Mouse (Mus musculus): ENCODE results near the gene Kpna4. TPM values are rescaled to one million over a fixed set of nuclear protein-coding genes. Genes with fewer than 3 reads are reported as not detected.

The Kpna4 gene
- polyA plus RNA-seq, 1 experiment from 2014 or later = 34.8 TPM

GRCm38 (mm10) chr3:69060672-69061071, 66.2 kb downstream of the Kpna4 start:
- no peak for DNase-seq (ENCODE audit: low spot score)
- Histone ChIP-seq H3K27ac (no peak overlapping the region), H3K27me3 (ENCODE audit: insufficient read depth, poor library complexity, severe bottlenecking) (no peaks in the 10 kb centered on the region), H3K4me1 (no peaks in the 10 kb centered on the region), H3K9me3 (no peaks in the 10 kb centered on the region), H3K4me3 (no peak overlapping the region), H3K36me3 (no peaks in the 10 kb centered on the region)
- 96% methylated on average over 4 of the region's 4 CpGs for WGBS

- DNase-seq (ENCODE audit: low spot score) = no peak
- no peak overlapping the region for H3K4me3 ChIP-seq
- no peaks in the 10 kb centered on the region for H3K9me3 ChIP-seq
- 82% methylated on average over 3 of the region's 3 CpGs for WGBS
- no peaks in the 10 kb centered on the region for H3K36me3 ChIP-seq
- no peaks in the 10 kb centered on the region for H3K27me3 ChIP-seq (ENCODE audit: insufficient read depth, poor library complexity, severe bottlenecking)
- H3K27ac ChIP-seq = peak overlapping the region; percentile 59; the same call in 1 of the 2 replicates
- no peaks in the 10 kb centered on the region for H3K4me1 ChIP-seq
Measured at GRCm38 (mm10) chr3:69055871-69056270, 71.0 kb downstream of the Kpna4 start.

- no peaks in the 10 kb centered on the region for H3K9me3 ChIP-seq
- no peaks in the 10 kb centered on the region for H3K27me3 ChIP-seq (ENCODE audit: insufficient read depth, poor library complexity, severe bottlenecking)
- DNase-seq (ENCODE audit: low spot score) = peak; percentile 94
- 70% methylated on average over 7 of the region's 7 CpGs for WGBS
- H3K27ac ChIP-seq = 0 out of 2 replicates have a peak overlapping the region, but pooled peaks have one; percentile 2
- H3K36me3 ChIP-seq = no peaks in the 10 kb centered on the region
- no peak overlapping the region for H3K4me3 ChIP-seq
- no peaks in the 10 kb centered on the region for H3K4me1 ChIP-seq
Measured at GRCm38 (mm10) chr3:69054760-69055432, 72.0 kb downstream of the Kpna4 start.

- H3K36me3 ChIP-seq = no peaks in the 10 kb centered on the region
- WGBS = 89% methylated on average over 11 of the region's 11 CpGs
- H3K27me3 ChIP-seq (ENCODE audit: insufficient read depth, poor library complexity, severe bottlenecking) = no peaks in the 10 kb centered on the region
Measured at GRCm38 (mm10) chr3:69051894-69052293, 75.0 kb downstream of the Kpna4 start.

GRCm38 (mm10) chr3:69049011-69049410, 77.9 kb downstream of the Kpna4 start:
- DNase-seq (ENCODE audit: low spot score) = no peak
- no peak overlapping the region for H3K27ac ChIP-seq
- H3K36me3 ChIP-seq = no peaks in the 10 kb centered on the region
- H3K4me1 ChIP-seq = peaks cover 15% of the 10 kb centered on the region
- H3K4me3 ChIP-seq = no peak overlapping the region
- no peaks in the 10 kb centered on the region for H3K9me3 ChIP-seq
- no peaks in the 10 kb centered on the region for H3K27me3 ChIP-seq (ENCODE audit: insufficient read depth, poor library complexity, severe bottlenecking)
- WGBS = 87% methylated on average over 6 of the region's 6 CpGs

More at GRCm38 (mm10) chr3:69051894-69052293, 75.0 kb downstream of the Kpna4 start:
- Histone ChIP-seq H3K4me1 (no peaks in the 10 kb centered on the region), H3K9me3 (no peaks in the 10 kb centered on the region), H3K27ac (no peak overlapping the region), H3K4me3 (no peak overlapping the region)
- DNase-seq (ENCODE audit: low spot score) = no peak

- Histone ChIP-seq H3K27ac (no peak overlapping the region), H3K4me1 (peaks cover 17% of the 10 kb centered on the region), H3K9me3 (no peaks in the 10 kb centered on the region), H3K36me3 (0 out of 2 replicates have a peak, but pooled peaks cover 6% of the 10 kb centered on the region), H3K4me3 (no peak overlapping the region), H3K27me3 (ENCODE audit: insufficient read depth, poor library complexity, severe bottlenecking) (no peaks in the 10 kb centered on the region)
- WGBS = 81% methylated on average over 4 of the region's 4 CpGs
- DNase-seq (ENCODE audit: low spot score) = no peak
Measured at GRCm38 (mm10) chr3:69047684-69048083, 79.2 kb downstream of the Kpna4 start.

GRCm38 (mm10) chr3:69046509-69046908, 80.4 kb downstream of the Kpna4 start:
- no peak for DNase-seq (ENCODE audit: low spot score)
- Histone ChIP-seq H3K27ac (peak overlapping the region; percentile 69), H3K4me1 (peaks cover 21% of the 10 kb centered on the region), H3K9me3 (no peaks in the 10 kb centered on the region), H3K27me3 (ENCODE audit: insufficient read depth, poor library complexity, severe bottlenecking) (no peaks in the 10 kb centered on the region), H3K4me3 (no peak overlapping the region), H3K36me3 (peaks cover 12% of the 10 kb centered on the region)
- 20% methylated on average over 4 of the region's 4 CpGs for WGBS

GRCm38 (mm10) chr3:69045750-69046149, 81.2 kb downstream of the Kpna4 start:
- H3K27me3 ChIP-seq (ENCODE audit: insufficient read depth, poor library complexity, severe bottlenecking) = no peaks in the 10 kb centered on the region
- no peaks in the 10 kb centered on the region for H3K9me3 ChIP-seq
- peaks cover 19% of the 10 kb centered on the region for H3K36me3 ChIP-seq
- no peak for DNase-seq (ENCODE audit: low spot score)
- H3K4me3 ChIP-seq = peak overlapping the region; percentile 93
- peak overlapping the region; percentile 100 for H3K27ac ChIP-seq
- 24% methylated on average over 13 of the region's 13 CpGs for whole genome bisulfite sequencing
- peaks cover 24% of the 10 kb centered on the region for H3K4me1 ChIP-seq

GRCm38 (mm10) chr3:69045400-69045703, 81.6 kb downstream of the Kpna4 start:
- 10% methylated on average over 9 of the region's 9 CpGs for WGBS
- no peaks in the 10 kb centered on the region for H3K27me3 ChIP-seq (ENCODE audit: insufficient read depth, poor library complexity, severe bottlenecking)
- H3K4me3 ChIP-seq = peak overlapping the region; percentile 93
- peak overlapping the region; percentile 100 for H3K27ac ChIP-seq
- peaks cover 24% of the 10 kb centered on the region for H3K4me1 ChIP-seq
- no peak for DNase-seq (ENCODE audit: low spot score)
- H3K36me3 ChIP-seq = peaks cover 23% of the 10 kb centered on the region
- no peaks in the 10 kb centered on the region for H3K9me3 ChIP-seq

- WGBS = under 1% methylated on average over 80 of the region's 80 CpGs
- Histone ChIP-seq H3K27ac (peak within 1 kb of the TSS; percentile 100), H3K4me1 (peaks cover 24% of the 10 kb centered on the region), H3K4me3 (peak within 1 kb of the TSS; percentile 93), H3K27me3 (ENCODE audit: insufficient read depth, poor library complexity, severe bottlenecking) (no peaks in the 10 kb centered on the region), H3K36me3 (peaks cover 28% of the 10 kb centered on the region), H3K9me3 (no peaks in the 10 kb centered on the region)
- DNase-seq (ENCODE audit: low spot score) = peak; percentile 97
Measured at GRCm38 (mm10) chr3:69044645-69045399, 82.1 kb downstream of the Kpna4 start, which contains the start of gene Trim59. TSS of gene Trim59 (minus strand) at chr3:69044755.

GRCm38 (mm10) chr3:69044167-69044591, 82.7 kb downstream of the Kpna4 start:
- H3K27me3 ChIP-seq (ENCODE audit: insufficient read depth, poor library complexity, severe bottlenecking) = no peaks in the 10 kb centered on the region
- DNase-seq (ENCODE audit: low spot score) = peak; percentile 84
- peak overlapping the region; percentile 93 for H3K4me3 ChIP-seq
- peaks cover 24% of the 10 kb centered on the region for H3K4me1 ChIP-seq
- WGBS = under 1% methylated on average over 42 of the region's 42 CpGs
- peak overlapping the region; percentile 100 for H3K27ac ChIP-seq
- H3K9me3 ChIP-seq = no peaks in the 10 kb centered on the region
- H3K36me3 ChIP-seq = peaks cover 34% of the 10 kb centered on the region

- no peak for DNase-seq (ENCODE audit: low spot score)
- peaks cover 18% of the 10 kb centered on the region for H3K4me1 ChIP-seq
- H3K27me3 ChIP-seq (ENCODE audit: insufficient read depth, poor library complexity, severe bottlenecking) = no peaks in the 10 kb centered on the region
- H3K27ac ChIP-seq = no peak overlapping the region
- 73% methylated on average over 5 of the region's 5 CpGs for WGBS
- H3K9me3 ChIP-seq = no peaks in the 10 kb centered on the region
- H3K4me3 ChIP-seq = peak overlapping the region; percentile 93
- H3K36me3 ChIP-seq = peaks cover 55% of the 10 kb centered on the region
Measured at GRCm38 (mm10) chr3:69041298-69041697, 85.6 kb downstream of the Kpna4 start.

- Histone ChIP-seq H3K9me3 (no peaks in the 10 kb centered on the region), H3K27ac (no peak overlapping the region), H3K36me3 (peaks cover 65% of the 10 kb centered on the region), H3K27me3 (ENCODE audit: insufficient read depth, poor library complexity, severe bottlenecking) (no peaks in the 10 kb centered on the region), H3K4me3 (0 out of 2 replicates have a peak overlapping the region, but pooled peaks have one; percentile 93), H3K4me1 (peaks cover 12% of the 10 kb centered on the region)
- 83% methylated on average over 2 of the region's 2 CpGs for WGBS
- no peak for DNase-seq (ENCODE audit: low spot score)
Measured at GRCm38 (mm10) chr3:69040105-69040504, 86.8 kb downstream of the Kpna4 start.

All from heart, embryonic 10.5 days (tissue).